Mouse (Mus musculus) ovary, postnatal 36 days (tissue): Measurements from ENCODE around the gene Slc45a1.

Experiments used
- DNase-seq: peaks from one replicate; pipeline ENCODE4 v3.0.0; 2022; ENCODE audit warnings: low spot score, mixed read lengths

The Slc45a1 gene

GRCm38 (mm10) chr4:150659926-150660610, 8.1 kb upstream of the Slc45a1 start:
- DNase-seq = no peak

GRCm38 (mm10) chr4:150656504-150656903, 4.5 kb upstream of the Slc45a1 start:
- no peak for DNase-seq

- peak; percentile 84 for DNase-seq
These were observed 4.0 kb upstream of the Slc45a1 start for GRCm38 (mm10) chr4:150655989-150656388.

GRCm38 (mm10) chr4:150653072-150653599, 1.2 kb upstream of the Slc45a1 start:
- DNase-seq = no peak

- DNase-seq = no peak
These were observed 2.6 kb downstream of the Slc45a1 start for GRCm38 (mm10) chr4:150649327-150649726.

- no peak for DNase-seq
These were observed 7.7 kb downstream of the Slc45a1 start for GRCm38 (mm10) chr4:150644299-150644698.

- no peak for DNase-seq
These were observed 15.3 kb downstream of the Slc45a1 start for GRCm38 (mm10) chr4:150636635-150637034.

GRCm38 (mm10) chr4:150635568-150635967, 16.4 kb downstream of the Slc45a1 start:
- DNase-seq = no peak

GRCm38 (mm10) chr4:150629266-150629665, 22.7 kb downstream of the Slc45a1 start:
- no peak for DNase-seq

GRCm38 (mm10) chr4:150625951-150626732, 25.8 kb downstream of the Slc45a1 start:
- peak; percentile 53 for DNase-seq

- peak; percentile 56 for DNase-seq
These were observed 26.5 kb downstream of the Slc45a1 start for GRCm38 (mm10) chr4:150625425-150625824.

GRCm38 (mm10) chr4:150624933-150625332, 27.0 kb downstream of the Slc45a1 start:
- no peak for DNase-seq

- no peak for DNase-seq
These were observed 27.7 kb downstream of the Slc45a1 start for GRCm38 (mm10) chr4:150624214-150624823.

GRCm38 (mm10) chr4:150622641-150623040, 29.3 kb downstream of the Slc45a1 start:
- no peak for DNase-seq

GRCm38 (mm10) chr4:150619011-150619410, 33.0 kb downstream of the Slc45a1 start:
- DNase-seq = no peak

- DNase-seq = no peak
These were observed 35.1 kb downstream of the Slc45a1 start for GRCm38 (mm10) chr4:150616841-150617240.

- DNase-seq = no peak
These were observed 35.9 kb downstream of the Slc45a1 start for GRCm38 (mm10) chr4:150616029-150616420.

GRCm38 (mm10) chr4:150615251-150616028, 36.5 kb downstream of the Slc45a1 start:
- DNase-seq = no peak

- DNase-seq = no peak
These were observed 38.3 kb downstream of the Slc45a1 start for GRCm38 (mm10) chr4:150613715-150614114.

GRCm38 (mm10) chr4:150608670-150609069, 43.3 kb downstream of the Slc45a1 start:
- no peak for DNase-seq

- DNase-seq = no peak
These were observed 45.4 kb downstream of the Slc45a1 start for GRCm38 (mm10) chr4:150606449-150607161.
